In genomic region chr4:149794966-149795477, GRCm38 (mm10) we compare ENCODE assay signal across 28 mouse cellular contexts. TPM values are rescaled to one million over a fixed set of nuclear protein-coding genes. Genes with fewer than 3 reads are reported as not detected.
A peak's percentile ranks its signal among the peaks of the same experiment; 100 is the strongest.
DNase-seq lines count a peak whose midpoint lies in the region; ATAC-seq lines count a peak whose summit lies in the region.
"Had no signal": no experiment of that assay in that cellular context is flagged by ENCODE, and none has a peak within 500 bp of the region (broad histone marks: within the 10 kb centered on the region; RNA-seq: fewer than 3 reads in every experiment).

No protein-coding gene starts in this region.

- peaks cover 8% of the 10 kb centered on the region; the same call in 1 of the 2 replicates for H3K4me1 ChIP-seq in midbrain, embryonic 11.5 days (ENCODE audit: control insufficient read depth, insufficient read depth, low read length)
- H3K4me1 ChIP-seq in midbrain, embryonic 14.5 days (ENCODE audit: control insufficient read depth, insufficient read depth, low read length), result peaks cover 3% of the 10 kb centered on the region; the same call in 1 of the 2 replicates

- DNase-seq in heart, adult 11 months, result peak; percentile 91
- DNase-seq in heart, adult 8-10 months (ENCODE audit: low spot score), result no peak
- DNase-seq in midbrain, embryonic 11.5 days (ENCODE audit: low spot score, missing footprints), result peak; percentile 45
- no peak for DNase-seq in midbrain, embryonic 14.5 days
- DNase-seq in ZHBTc4 (ENCODE audit: low read depth, low spot score), result peak; percentile 85
- no peak for DNase-seq in kidney, postnatal 25 days
- DNase-seq: adrenal gland, adult 2 months; adrenal gland, postnatal 25 days; B cell, adult 2 months; cerebellum, adult 2 months; cerebellum, adult 9-11 months; cerebellum, postnatal 25 days; forebrain, postnatal 0 days; gastrocnemius, adult 2 months; gastrocnemius, postnatal 14 days; heart, adult 18-20 months; heart, postnatal 14 days; heart, postnatal 4 days had no signal

- no peak overlapping the region for H3K9ac ChIP-seq in midbrain, embryonic 11.5 days (ENCODE audit: low read length)
- no peak overlapping the region for H3K9ac ChIP-seq in midbrain, embryonic 14.5 days (replicated peaks; ENCODE audit: low read length)
- H3K9ac ChIP-seq: embryonic facial prominence, embryonic 12.5 days; embryonic facial prominence, embryonic 15.5 days; forebrain, postnatal 0 days; heart, embryonic 13.5 days; hindbrain, embryonic 14.5 days had no signal

- 89% methylated on average over 7 of the region's 7 CpGs for WGBS in midbrain, embryonic 11.5 days
- WGBS in midbrain, embryonic 14.5 days, result 89% methylated on average over 7 of the region's 7 CpGs

- H3K36me3 ChIP-seq in midbrain, embryonic 11.5 days (ENCODE audit: control insufficient read depth, insufficient read depth, low read length), result no peaks in the 10 kb centered on the region
- no peaks in the 10 kb centered on the region for H3K36me3 ChIP-seq in midbrain, embryonic 14.5 days (ENCODE audit: control insufficient read depth, insufficient read depth, low read length)
- H3K36me3 ChIP-seq: embryonic facial prominence, embryonic 12.5 days; embryonic facial prominence, embryonic 15.5 days; heart, embryonic 10.5 days; heart, embryonic 13.5 days had no signal

- no peaks in the 10 kb centered on the region for H3K9me3 ChIP-seq in midbrain, embryonic 11.5 days (ENCODE audit: control insufficient read depth, low read length)
- no peaks in the 10 kb centered on the region for H3K9me3 ChIP-seq in midbrain, embryonic 14.5 days (ENCODE audit: control insufficient read depth, low read length)
- H3K9me3 ChIP-seq: embryonic facial prominence, embryonic 12.5 days; embryonic facial prominence, embryonic 15.5 days; heart, embryonic 10.5 days; heart, embryonic 13.5 days had no signal

- H3K27ac ChIP-seq in midbrain, embryonic 11.5 days (ENCODE audit: low read depth, low read length), result no peak overlapping the region
- no peak overlapping the region for H3K27ac ChIP-seq in midbrain, embryonic 14.5 days (replicated peaks; ENCODE audit: low read depth, low read length)
- H3K27ac ChIP-seq: embryonic facial prominence, embryonic 12.5 days; embryonic facial prominence, embryonic 15.5 days; heart, embryonic 10.5 days; heart, embryonic 13.5 days; hindbrain, embryonic 14.5 days; hindbrain, postnatal 0 days had no signal

- no peak overlapping the region for H3K4me2 ChIP-seq in midbrain, embryonic 11.5 days
- H3K4me2 ChIP-seq in midbrain, embryonic 14.5 days (ENCODE audit: low read length), result no peak overlapping the region
- H3K4me2 ChIP-seq: embryonic facial prominence, embryonic 12.5 days; embryonic facial prominence, embryonic 15.5 days; heart, embryonic 13.5 days; hindbrain, embryonic 14.5 days had no signal

- H3K4me3 ChIP-seq in midbrain, embryonic 11.5 days (ENCODE audit: low read depth, low read length), result no peak overlapping the region
- no peak overlapping the region for H3K4me3 ChIP-seq in midbrain, embryonic 14.5 days (replicated peaks; ENCODE audit: low read depth, low read length)
- H3K4me3 ChIP-seq: embryonic facial prominence, embryonic 12.5 days; embryonic facial prominence, embryonic 15.5 days; gastrocnemius, adult 2 months; heart, embryonic 10.5 days; heart, embryonic 13.5 days had no signal

- H3K27me3 ChIP-seq in midbrain, embryonic 11.5 days (ENCODE audit: control insufficient read depth, insufficient read depth, low read length), result no peaks in the 10 kb centered on the region; the same call in 1 of the 2 replicates
- H3K27me3 ChIP-seq in midbrain, embryonic 14.5 days (ENCODE audit: control insufficient read depth, insufficient read depth, low read length), result no peaks in the 10 kb centered on the region
- H3K27me3 ChIP-seq: CH12.LX; embryonic facial prominence, embryonic 12.5 days; embryonic facial prominence, embryonic 15.5 days; heart, embryonic 13.5 days had no signal

- ATAC-seq in midbrain, embryonic 11.5 days (ENCODE audit: low FRiP score), result no peak
- no peak for ATAC-seq in midbrain, embryonic 14.5 days (ENCODE audit: low FRiP score, low TSS enrichment)
- ATAC-seq: forebrain, embryonic 14.5 days; forebrain, postnatal 0 days; hindbrain, postnatal 0 days; inflammation-experienced regulatory T-cells, adult 6 months; intestine, embryonic 16.5 days had no signal

RNA-seq across cellular contexts. Expression of gene Slc25a33, which starts 20.9 kb away (rescaled TPM):
- 10 to 100 TPM; 19.9 to 28.9 (median 23.1) TPM for total RNA-seq in heart, adult 8-10 months (2022)
- 18.6 and 21.4 TPM in 2 replicates for polyA plus RNA-seq in midbrain, embryonic 11.5 days (2014; fragmentation: Nextera tagmentation; extraction: Ambion mirVana)
- polyA plus RNA-seq in midbrain, embryonic 14.5 days (2014; fragmentation: Nextera tagmentation; extraction: Ambion mirVana), result 29.1 and 31.2 TPM in 2 replicates

RNA-seq across cellular contexts. Expression of gene Tmem201, which starts 57.2 kb away (rescaled TPM):
- total RNA-seq in heart, adult 8-10 months (2022), result 10 to 100 TPM; 92.2 to 93.9 (median 93.1) TPM
- polyA plus RNA-seq in midbrain, embryonic 11.5 days (2014; fragmentation: Nextera tagmentation; extraction: Ambion mirVana), result 15.8 and 18.4 TPM in 2 replicates
- polyA plus RNA-seq in midbrain, embryonic 14.5 days (2014; fragmentation: Nextera tagmentation; extraction: Ambion mirVana), result 30.8 and 36.2 TPM in 2 replicates

Comparison
In these comparisons a context has a peak if more than half of its experiments do, and no peak if none do; other contexts are left out.
1. DNase-seq: peak in heart, adult 11 months (single experiment), midbrain, embryonic 11.5 days (single experiment) and ZHBTc4 (single experiment); none in heart, adult 8-10 months (single experiment), midbrain, embryonic 14.5 days (single experiment) and kidney, postnatal 25 days (0 of 2).